Mouse (Mus musculus): ENCODE results near the gene Gpr83. TPM values are rescaled to one million over a fixed set of nuclear protein-coding genes. Genes with fewer than 3 reads are reported as not detected.

Gene Gpr83
- polyA plus RNA-seq, 1 experiment = not detected

DNA sequence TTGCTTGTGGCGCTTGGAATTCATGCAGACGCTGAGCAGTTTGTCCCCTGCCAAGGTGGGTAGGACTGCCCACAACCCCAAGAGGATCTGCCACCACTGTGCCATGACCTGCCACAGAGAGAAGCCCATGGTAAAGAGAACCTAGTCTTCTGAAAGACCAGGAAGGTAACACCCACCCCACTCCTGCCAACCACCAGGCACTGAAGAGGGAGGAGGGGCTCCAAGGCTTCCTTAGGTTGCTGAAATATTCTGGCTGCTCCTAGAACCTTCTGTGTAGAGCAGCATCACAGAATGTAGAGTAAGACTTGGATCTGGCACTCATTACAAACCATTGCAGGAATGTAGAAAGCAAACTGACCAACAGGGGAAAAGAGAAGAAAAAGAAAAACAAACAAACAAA lies 42.4 kb downstream of the Gpr83 start:
- TF ChIP-seq CTCF (IDR thresholded peaks at IDR 0.05; ENCODE audit: low read depth, low read length) = no peak
- no peak for TF ChIP-seq POLR2A (IDR thresholded peaks at IDR 0.05; ENCODE audit: borderline replicate concordance, low read depth, low read length)
- H3K4me1 ChIP-seq (ENCODE audit: control insufficient read depth, insufficient read depth, low read length) = no peaks in the 10 kb centered on the region
- H3K4me3 ChIP-seq (ENCODE audit: insufficient read depth, low read length) = no peak overlapping the region
- H3K27ac ChIP-seq (ENCODE audit: insufficient read depth, low read depth, low read length) = no peak overlapping the region

- Histone ChIP-seq H3K4me3 (ENCODE audit: insufficient read depth, low read length) (no peak overlapping the region), H3K4me1 (ENCODE audit: control insufficient read depth, insufficient read depth, low read length) (no peaks in the 10 kb centered on the region), H3K27ac (ENCODE audit: insufficient read depth, low read depth, low read length) (no peak overlapping the region)
- TF ChIP-seq CTCF (IDR thresholded peaks at IDR 0.05; ENCODE audit: low read depth, low read length) (no peak), POLR2A (IDR thresholded peaks at IDR 0.05; ENCODE audit: borderline replicate concordance, low read depth, low read length) (no peak)
Observed at GRCm38 (mm10) chr9:14903006-14903405, 43.0 kb downstream of the Gpr83 start.

GRCm38 (mm10) chr9:14903581-14904378 lies 43.8 kb downstream of the Gpr83 start, which contains the start of gene Izumo1r:
TSS of gene Izumo1r (minus strand) at chr9:14903949.
- no peak for TF ChIP-seq POLR2A (IDR thresholded peaks at IDR 0.05; ENCODE audit: borderline replicate concordance, low read depth, low read length)
- TF ChIP-seq CTCF (IDR thresholded peaks at IDR 0.05; ENCODE audit: low read depth, low read length) = no peak
- Histone ChIP-seq H3K27ac (ENCODE audit: insufficient read depth, low read depth, low read length) (no peak within 1 kb of the TSS), H3K4me3 (ENCODE audit: insufficient read depth, low read length) (no peak within 1 kb of the TSS), H3K4me1 (ENCODE audit: control insufficient read depth, insufficient read depth, low read length) (no peaks in the 10 kb centered on the region)

GRCm38 (mm10) chr9:14904741-14905475 lies 44.9 kb downstream of the Gpr83 start:
- Histone ChIP-seq H3K4me3 (ENCODE audit: insufficient read depth, low read length) (no peak overlapping the region), H3K27ac (ENCODE audit: insufficient read depth, low read depth, low read length) (no peak overlapping the region), H3K4me1 (ENCODE audit: control insufficient read depth, insufficient read depth, low read length) (no peaks in the 10 kb centered on the region)
- no peak for TF ChIP-seq POLR2A (IDR thresholded peaks at IDR 0.05; ENCODE audit: borderline replicate concordance, low read depth, low read length)

- no peaks in the 10 kb centered on the region for H3K4me1 ChIP-seq (ENCODE audit: control insufficient read depth, insufficient read depth, low read length)
- no peak overlapping the region for H3K27ac ChIP-seq (ENCODE audit: insufficient read depth, low read depth, low read length)
- no peak overlapping the region for H3K4me3 ChIP-seq (ENCODE audit: insufficient read depth, low read length)
- no peak for TF ChIP-seq POLR2A (IDR thresholded peaks at IDR 0.05; ENCODE audit: borderline replicate concordance, low read depth, low read length)
- TF ChIP-seq CTCF (IDR thresholded peaks at IDR 0.05; ENCODE audit: low read depth, low read length) = no peak
Observed at GRCm38 (mm10) chr9:14905956-14906355, 45.9 kb downstream of the Gpr83 start.

GRCm38 (mm10) chr9:14907816-14908415 lies 47.9 kb downstream of the Gpr83 start:
- no peak for TF ChIP-seq POLR2A (IDR thresholded peaks at IDR 0.05; ENCODE audit: borderline replicate concordance, low read depth, low read length)
- no peak overlapping the region for H3K4me3 ChIP-seq (ENCODE audit: insufficient read depth, low read length)
- no peaks in the 10 kb centered on the region for H3K4me1 ChIP-seq (ENCODE audit: control insufficient read depth, insufficient read depth, low read length)
- H3K27ac ChIP-seq (ENCODE audit: insufficient read depth, low read depth, low read length) = no peak overlapping the region

DNA sequence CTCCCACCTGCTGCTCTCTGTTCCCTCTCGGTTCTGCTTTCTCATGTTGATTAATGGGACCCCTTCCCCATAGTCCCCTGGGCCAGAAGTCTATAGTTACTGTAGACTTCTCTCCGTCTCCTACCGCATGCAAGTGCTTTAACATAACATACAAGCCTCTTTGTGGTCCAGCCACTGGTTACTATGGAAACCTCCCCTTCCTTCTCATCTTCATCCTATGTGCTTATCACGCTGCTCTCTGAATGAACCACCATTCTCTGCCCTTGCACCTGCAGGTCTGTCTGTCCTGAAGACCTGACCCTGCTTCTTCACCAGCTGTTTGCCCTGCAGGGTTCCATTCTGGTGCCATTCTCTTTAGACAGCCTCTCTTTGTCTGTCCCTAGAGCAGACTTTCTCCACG lies 50.0 kb downstream of the Gpr83 start:
- TF ChIP-seq POLR2A (IDR thresholded peaks at IDR 0.05; ENCODE audit: borderline replicate concordance, low read depth, low read length) (no peak), CTCF (IDR thresholded peaks at IDR 0.05; ENCODE audit: low read depth, low read length) (no peak)
- H3K4me1 ChIP-seq (ENCODE audit: control insufficient read depth, insufficient read depth, low read length) = no peaks in the 10 kb centered on the region
- H3K27ac ChIP-seq (ENCODE audit: insufficient read depth, low read depth, low read length) = no peak overlapping the region
- no peak overlapping the region for H3K4me3 ChIP-seq (ENCODE audit: insufficient read depth, low read length)

- Histone ChIP-seq H3K4me3 (ENCODE audit: insufficient read depth, low read length) (no peak overlapping the region), H3K27ac (ENCODE audit: insufficient read depth, low read depth, low read length) (no peak overlapping the region), H3K4me1 (ENCODE audit: control insufficient read depth, insufficient read depth, low read length) (no peaks in the 10 kb centered on the region)
- no peak for TF ChIP-seq CTCF (IDR thresholded peaks at IDR 0.05; ENCODE audit: low read depth, low read length)
- no peak for TF ChIP-seq POLR2A (IDR thresholded peaks at IDR 0.05; ENCODE audit: borderline replicate concordance, low read depth, low read length)
Observed at GRCm38 (mm10) chr9:14912037-14912436, 52.0 kb downstream of the Gpr83 start.

DNA sequence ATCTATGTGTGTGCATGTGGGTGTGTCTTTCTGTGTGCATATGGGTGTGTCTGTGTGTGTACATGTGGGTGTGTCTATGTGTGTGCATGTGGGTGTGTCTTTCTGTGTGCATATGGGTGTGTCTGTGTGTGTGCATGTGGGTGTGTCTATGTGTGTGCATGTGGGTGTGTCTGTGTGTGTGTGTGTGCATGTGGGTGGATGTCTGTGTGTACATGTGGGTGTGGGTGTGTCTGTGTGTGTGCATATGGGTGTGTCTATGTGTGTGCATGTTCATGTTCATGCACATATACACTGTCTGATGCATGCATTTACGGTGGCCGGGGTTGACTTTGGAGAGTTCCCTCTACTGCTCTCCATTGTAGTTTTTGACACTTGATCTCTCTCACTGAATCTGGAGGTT lies 57.7 kb downstream of the Gpr83 start:
- Histone ChIP-seq H3K27ac (ENCODE audit: insufficient read depth, low read depth, low read length) (no peak overlapping the region), H3K4me3 (ENCODE audit: insufficient read depth, low read length) (no peak overlapping the region), H3K4me1 (ENCODE audit: control insufficient read depth, insufficient read depth, low read length) (no peaks in the 10 kb centered on the region)
- TF ChIP-seq POLR2A (IDR thresholded peaks at IDR 0.05; ENCODE audit: borderline replicate concordance, low read depth, low read length) (no peak), CTCF (IDR thresholded peaks at IDR 0.05; ENCODE audit: low read depth, low read length) (no peak)
